Mouse (Mus musculus) midbrain, embryonic 12.5 days (tissue): ENCODE results near the gene Pofut1. TPM values are rescaled to one million over a fixed set of nuclear protein-coding genes. Genes with fewer than 3 reads are reported as not detected.

Source experiments
- ATAC-seq: fragments of 200-750 bp; cut with Nextera tagmentation; 2 replicates; pipeline ENCODE4 v1.8.0; 2017; ENCODE audit warnings: low read depth, moderate TSS enrichment, moderate library complexity; ENCODE audit not compliant: low FRiP score
- H3K27ac ChIP-seq: fragments of 300-500 bp; sonication (generic); replicated peaks from 2 replicates; pipeline ENCODE4 v1.5.1; 2016; ENCODE audit warnings: mild to moderate bottlenecking
- H3K27me3 ChIP-seq: fragments of 300-500 bp; sonication (generic); 2 replicates; pipeline ENCODE4 v1.6.1; 2016; ENCODE audit warnings: mild to moderate bottlenecking
- H3K36me3 ChIP-seq: fragments of 300-500 bp; sonication (generic); 2 replicates; pipeline ENCODE4 v1.6.1; 2016
- H3K4me1 ChIP-seq: fragments of 300-500 bp; sonication (generic); 2 replicates; pipeline ENCODE4 v1.6.1; 2016
- H3K4me2 ChIP-seq: fragments of 300-500 bp; sonication (generic); replicated peaks from 2 replicates; pipeline ENCODE4 v1.6.1; 2016; ENCODE audit warnings: mild to moderate bottlenecking, moderate library complexity
- H3K4me3 ChIP-seq: fragments of 300-500 bp; sonication (generic); 2 replicates; pipeline ENCODE4 v1.5.1; 2016; ENCODE audit warnings: mild to moderate bottlenecking
- H3K9ac ChIP-seq: fragments of 300-500 bp; sonication (generic); replicated peaks from 2 replicates; pipeline ENCODE4 v1.6.1; 2016; ENCODE audit warnings: mild to moderate bottlenecking, moderate library complexity
- H3K9me3 ChIP-seq: fragments of 300-500 bp; sonication (generic); 2 replicates; pipeline ENCODE4 v1.6.1; 2016; ENCODE audit warnings: mild to moderate bottlenecking
- WGBS: fragments of 180-500 bp; shearing (Covaris S2); methylation state at CpG from one replicate; pipeline ENCODE4 v1.1.7; 2016; 5-methylcytosine and 5-hydroxymethylcytosine counted together
- polyA plus RNA-seq: library from polyadenylated mRNA; unstranded; fragments of >200 nt; fragmentation: Nextera tagmentation; extraction: Ambion mirVana; gene quantifications from 2 replicates; pipeline ENCODE4 v1.2.1, GENCODE M21; 2016

Pofut1 gene
- polyA plus RNA-seq, 1 experiment from 2014 or later, result 6.2 TPM

DNA sequence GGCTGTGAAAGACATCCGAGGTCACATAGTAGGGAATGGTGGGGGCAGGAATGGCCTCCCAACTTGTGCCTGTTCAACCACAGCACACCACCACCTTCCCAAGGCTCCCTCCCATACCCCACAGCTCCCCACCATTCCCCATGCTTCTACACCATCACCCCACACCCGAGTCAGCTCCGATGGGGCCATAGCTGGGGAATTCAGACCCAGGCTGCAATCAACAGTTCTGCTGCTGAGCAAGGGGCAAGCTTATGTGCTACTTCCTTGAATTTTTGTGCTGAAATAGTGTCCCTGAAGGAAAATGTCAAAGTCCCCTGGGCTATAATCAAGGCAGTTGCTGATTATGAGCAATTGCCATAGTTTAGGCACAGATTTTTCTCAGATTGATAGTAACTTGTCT, 22.8 kb upstream of the Pofut1 start:
- Histone ChIP-seq H3K9me3 (no peaks in the 10 kb centered on the region), H3K4me3 (no peak overlapping the region), H3K27me3 (no peaks in the 10 kb centered on the region), H3K36me3 (no peaks in the 10 kb centered on the region), H3K27ac (no peak overlapping the region; the same call in 1 of the 2 replicates), H3K4me2 (no peak overlapping the region), H3K4me1 (no peaks in the 10 kb centered on the region), H3K9ac (no peak overlapping the region)
- WGBS, result 84% methylated on average over 3 of the region's 3 CpGs
- no peak for ATAC-seq

DNA sequence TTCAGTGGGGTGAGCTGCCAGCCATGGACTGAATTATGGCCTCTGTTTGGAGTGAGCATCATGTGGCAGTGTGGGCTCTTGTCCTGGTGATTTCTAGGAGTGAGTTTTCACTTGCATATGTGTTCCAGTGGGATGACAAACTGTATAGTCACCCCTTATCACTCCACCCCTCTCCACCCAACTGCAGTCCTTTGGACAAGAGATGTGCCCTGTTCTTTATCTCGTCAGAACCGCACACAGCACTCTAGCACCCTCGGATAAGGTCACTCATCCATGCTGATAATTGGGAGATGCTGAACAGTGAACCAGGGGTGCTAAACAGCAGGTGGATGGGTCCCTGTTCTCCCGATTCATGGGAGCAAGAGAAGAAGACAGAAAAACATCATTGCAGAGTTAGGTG, 19.7 kb upstream of the Pofut1 start:
- H3K9ac ChIP-seq, result no peak overlapping the region
- no peak for ATAC-seq
- H3K27me3 ChIP-seq, result no peaks in the 10 kb centered on the region
- no peaks in the 10 kb centered on the region for H3K9me3 ChIP-seq
- H3K27ac ChIP-seq, result no peak overlapping the region
- 86% methylated on average over 4 of the region's 4 CpGs for WGBS
- H3K4me3 ChIP-seq, result no peak overlapping the region
- no peak overlapping the region for H3K4me2 ChIP-seq
- H3K4me1 ChIP-seq, result peaks cover 12% of the 10 kb centered on the region
- H3K36me3 ChIP-seq, result no peaks in the 10 kb centered on the region

DNA sequence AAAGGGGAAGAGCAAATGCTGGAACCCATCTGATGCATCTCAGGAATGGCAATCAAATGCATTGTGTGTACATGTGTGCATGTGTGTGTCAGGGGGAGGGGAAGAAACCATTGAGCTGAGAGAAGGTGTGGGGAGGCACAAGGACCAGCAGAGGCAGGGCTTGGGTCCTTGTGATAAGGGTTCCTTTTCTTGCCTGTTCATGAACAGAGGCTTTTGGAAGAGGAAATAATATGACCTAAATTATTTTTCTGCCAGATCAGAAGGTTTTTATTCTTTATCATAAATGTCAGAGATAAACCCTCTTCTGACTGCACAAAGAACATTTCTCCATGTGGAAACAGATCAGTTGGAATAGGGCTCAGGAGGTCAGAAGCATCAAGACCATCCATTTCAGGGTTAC, 19.2 kb upstream of the Pofut1 start:
- Histone ChIP-seq H3K4me2 (no peak overlapping the region), H3K27ac (no peak overlapping the region), H3K4me3 (no peak overlapping the region), H3K36me3 (no peaks in the 10 kb centered on the region), H3K4me1 (peaks cover 12% of the 10 kb centered on the region), H3K9ac (no peak overlapping the region), H3K27me3 (no peaks in the 10 kb centered on the region), H3K9me3 (no peaks in the 10 kb centered on the region)
- no peak for ATAC-seq

DNA sequence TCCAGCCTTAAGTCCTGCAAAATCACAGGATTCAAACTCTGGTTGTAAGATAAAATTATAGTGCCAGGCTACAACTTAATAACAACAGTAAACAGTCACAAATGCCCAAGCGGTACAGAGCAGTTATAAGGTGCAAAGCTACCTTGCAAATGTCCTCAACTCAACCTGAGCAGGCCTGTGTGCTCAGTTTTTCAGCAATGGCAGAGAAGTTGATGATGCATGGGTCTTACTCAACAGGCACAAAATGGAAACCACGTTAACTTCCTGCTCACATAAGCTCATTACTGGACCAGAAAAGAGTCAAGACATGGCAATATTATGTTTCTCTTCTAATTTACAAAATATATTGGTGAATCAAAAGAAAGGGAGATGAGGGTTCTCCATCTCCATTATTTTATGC, 18.8 kb upstream of the Pofut1 start:
- Histone ChIP-seq H3K4me1 (peaks cover 12% of the 10 kb centered on the region), H3K27me3 (no peaks in the 10 kb centered on the region), H3K9ac (no peak overlapping the region), H3K27ac (no peak overlapping the region), H3K4me3 (no peak overlapping the region), H3K4me2 (no peak overlapping the region), H3K36me3 (no peaks in the 10 kb centered on the region), H3K9me3 (no peaks in the 10 kb centered on the region)
- ATAC-seq, result no peak
- WGBS, result 95% methylated on average over 2 of the region's 2 CpGs

DNA sequence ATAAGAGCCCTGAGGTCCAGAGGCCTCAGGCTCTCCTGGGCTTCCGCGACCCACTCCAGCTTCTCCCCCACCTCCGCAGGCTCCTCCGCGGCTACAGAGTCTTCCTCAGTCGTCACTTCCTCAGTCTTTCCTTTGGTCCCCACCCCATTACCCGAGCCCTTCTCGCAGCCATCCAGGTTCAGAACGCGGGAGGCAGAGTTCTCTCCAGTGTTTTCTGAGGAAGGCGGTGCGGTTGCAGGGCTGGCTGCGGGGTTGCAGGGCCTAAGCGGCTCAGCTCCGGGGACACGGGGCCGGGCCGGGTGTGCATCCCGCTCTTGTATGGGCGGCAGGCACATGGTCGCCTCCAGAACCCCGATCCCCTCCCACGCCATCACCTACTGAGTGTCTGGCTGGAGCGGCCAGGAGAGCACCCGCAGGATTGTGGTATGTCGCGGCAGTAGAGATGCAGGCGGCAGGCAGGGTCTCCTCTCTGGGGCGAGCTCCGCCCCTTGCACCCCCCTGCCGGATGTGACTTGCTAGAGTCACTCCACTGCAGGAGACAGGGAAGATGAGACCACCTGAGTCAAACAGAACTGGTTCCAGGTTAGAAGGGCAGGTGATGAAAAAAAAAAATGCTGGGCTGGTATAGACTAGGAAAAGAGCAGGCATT, 16.3 kb upstream of the Pofut1 start, which contains the start of gene Tspyl3:
Gene Tspyl3 (minus strand): TSS at position 496 of the 649 bp plus-strand sequence.
- WGBS, result 2% methylated on average over 31 of the region's 31 CpGs
- Histone ChIP-seq H3K36me3 (peaks cover 22% of the 10 kb centered on the region), H3K4me1 (peaks cover 12% of the 10 kb centered on the region), H3K27ac (peak within 1 kb of the TSS; percentile 77), H3K9ac (peak within 1 kb of the TSS; percentile 75), H3K4me2 (peak within 1 kb of the TSS; percentile 73), H3K4me3 (peak within 1 kb of the TSS; percentile 53), H3K27me3 (no peaks in the 10 kb centered on the region), H3K9me3 (no peaks in the 10 kb centered on the region)
- ATAC-seq, result peak; percentile 78

DNA sequence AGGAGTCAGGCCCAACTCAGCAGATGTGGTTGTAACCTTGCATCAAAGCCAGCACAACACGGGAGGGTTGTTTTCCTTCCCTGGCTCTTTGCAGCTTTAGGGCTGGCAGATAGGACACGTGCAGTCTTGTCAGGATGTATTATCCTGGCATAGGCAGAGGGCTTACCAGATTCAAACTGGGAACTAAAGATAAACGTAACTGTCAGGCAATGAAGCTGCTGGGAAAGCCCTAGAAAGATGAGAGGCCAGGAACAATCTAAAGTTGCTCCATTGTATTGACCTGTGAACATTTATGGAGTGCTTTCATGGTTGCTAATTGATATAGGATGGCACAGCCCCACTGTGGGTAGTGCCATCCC, 15.8 kb upstream of the Pofut1 start:
- Histone ChIP-seq H3K27me3 (no peaks in the 10 kb centered on the region), H3K4me1 (peaks cover 12% of the 10 kb centered on the region), H3K9ac (peak overlapping the region; percentile 75), H3K4me2 (peak overlapping the region; percentile 73), H3K4me3 (peak overlapping the region; percentile 53), H3K36me3 (peaks cover 27% of the 10 kb centered on the region), H3K27ac (no peak overlapping the region), H3K9me3 (no peaks in the 10 kb centered on the region)
- ATAC-seq, result no peak; the same call in 1 of the 2 replicates
- 10% methylated on average over 3 of the region's 3 CpGs for WGBS

DNA sequence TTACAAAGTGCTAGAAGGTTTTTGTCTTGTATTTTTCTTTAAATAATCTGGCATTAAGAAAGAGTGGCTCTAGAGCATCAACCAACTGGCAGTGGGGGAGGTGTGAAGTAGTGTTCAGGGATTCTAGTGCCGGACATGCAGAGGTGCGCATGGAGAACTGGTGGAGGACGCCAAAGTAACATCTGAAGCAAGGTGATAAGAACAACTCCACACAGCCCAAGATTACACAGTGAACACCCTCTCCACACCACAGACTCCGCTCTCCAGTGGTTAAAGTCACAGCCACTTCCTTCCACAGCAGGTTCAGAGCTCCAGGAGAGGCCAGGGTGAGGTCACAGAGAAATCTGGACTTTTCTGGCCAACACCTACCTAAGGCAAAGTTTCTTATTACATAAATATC, 13.4 kb upstream of the Pofut1 start:
- Histone ChIP-seq H3K27ac (no peak overlapping the region), H3K9ac (no peak overlapping the region), H3K4me1 (peaks cover 12% of the 10 kb centered on the region), H3K9me3 (no peaks in the 10 kb centered on the region), H3K4me3 (no peak overlapping the region), H3K36me3 (peaks cover 49% of the 10 kb centered on the region), H3K4me2 (no peak overlapping the region), H3K27me3 (no peaks in the 10 kb centered on the region)
- WGBS, result 93% methylated on average over 4 of the region's 4 CpGs
- ATAC-seq, result no peak

DNA sequence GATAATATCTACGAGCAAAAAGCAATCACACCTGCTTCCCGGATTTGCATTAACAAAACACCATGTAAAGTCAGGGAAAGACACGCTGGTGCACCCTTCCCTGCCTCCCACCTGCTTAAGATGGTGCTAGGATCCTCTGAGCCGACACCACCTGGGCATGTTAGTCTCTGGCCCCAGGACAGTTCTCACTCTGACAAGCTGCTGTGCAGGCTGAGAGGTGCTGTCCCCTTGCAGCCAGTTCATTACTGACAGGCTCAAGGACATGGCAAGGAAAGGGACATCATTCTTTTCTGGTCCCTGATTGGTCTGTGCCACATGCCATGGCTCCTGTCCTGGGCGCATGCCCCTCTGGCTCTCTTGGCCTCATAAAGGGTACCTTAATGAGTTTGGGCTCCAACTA, 12.8 kb upstream of the Pofut1 start:
- no peaks in the 10 kb centered on the region for H3K9me3 ChIP-seq
- WGBS, result 85% methylated on average over 5 of the region's 5 CpGs
- peaks cover 55% of the 10 kb centered on the region for H3K36me3 ChIP-seq
- no peak overlapping the region for H3K9ac ChIP-seq
- H3K4me1 ChIP-seq, result peaks cover 12% of the 10 kb centered on the region
- H3K27ac ChIP-seq, result no peak overlapping the region
- no peak overlapping the region for H3K4me3 ChIP-seq
- H3K4me2 ChIP-seq, result no peak overlapping the region
- no peak for ATAC-seq
- no peaks in the 10 kb centered on the region for H3K27me3 ChIP-seq

DNA sequence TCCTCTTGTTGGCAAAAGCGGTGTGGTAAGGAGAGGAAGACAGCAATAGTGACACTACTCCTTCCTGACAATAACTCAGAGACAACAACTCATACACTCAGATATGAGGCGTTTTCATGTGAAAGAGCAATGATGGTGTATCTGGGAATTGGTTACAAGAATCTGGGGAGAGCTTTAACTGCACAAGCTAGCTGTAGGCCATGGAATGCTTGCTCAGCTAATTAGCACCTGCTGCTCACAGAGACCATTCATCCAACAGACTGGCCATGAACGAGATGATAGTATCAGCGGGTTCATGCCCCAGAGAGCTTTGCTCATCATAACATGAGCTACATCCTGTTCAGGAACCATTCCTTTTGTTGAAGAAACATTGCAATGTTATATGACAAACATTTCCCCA, 4.1 kb upstream of the Pofut1 start:
- Histone ChIP-seq H3K36me3 (peaks cover 36% of the 10 kb centered on the region), H3K4me2 (no peak overlapping the region), H3K27me3 (no peaks in the 10 kb centered on the region), H3K4me3 (no peak overlapping the region), H3K27ac (no peak overlapping the region), H3K9ac (no peak overlapping the region), H3K4me1 (peaks cover 32% of the 10 kb centered on the region), H3K9me3 (no peaks in the 10 kb centered on the region)
- WGBS, result 74% methylated on average over 4 of the region's 4 CpGs
- no peak for ATAC-seq

DNA sequence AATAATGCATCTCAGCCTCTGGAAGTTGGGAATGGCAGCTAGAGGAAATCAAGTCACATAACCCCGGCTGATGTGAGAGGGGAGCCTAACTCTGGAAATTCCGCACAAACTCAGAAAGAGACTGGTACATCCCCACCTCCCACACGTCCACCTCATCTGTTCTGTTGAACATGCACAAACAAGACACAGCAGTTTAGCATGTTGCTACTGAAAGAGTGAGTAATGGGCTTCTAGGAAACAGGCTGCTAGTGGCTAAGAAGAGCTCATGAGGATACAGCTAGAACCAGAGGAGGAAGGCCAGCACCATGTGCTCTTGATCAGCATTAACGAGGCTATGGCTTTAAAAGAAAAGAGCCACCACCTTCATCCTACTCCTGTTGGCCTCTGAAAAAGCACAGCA, 3.4 kb upstream of the Pofut1 start:
- Histone ChIP-seq H3K4me1 (peaks cover 37% of the 10 kb centered on the region), H3K27ac (no peak overlapping the region), H3K4me2 (peak overlapping the region; percentile 9; the same call in 1 of the 2 replicates), H3K27me3 (no peaks in the 10 kb centered on the region), H3K9ac (no peak overlapping the region; the same call in 1 of the 2 replicates), H3K4me3 (no peak overlapping the region), H3K9me3 (no peaks in the 10 kb centered on the region), H3K36me3 (peaks cover 31% of the 10 kb centered on the region)
- 80% methylated on average over 4 of the region's 4 CpGs for WGBS
- no peak for ATAC-seq

DNA sequence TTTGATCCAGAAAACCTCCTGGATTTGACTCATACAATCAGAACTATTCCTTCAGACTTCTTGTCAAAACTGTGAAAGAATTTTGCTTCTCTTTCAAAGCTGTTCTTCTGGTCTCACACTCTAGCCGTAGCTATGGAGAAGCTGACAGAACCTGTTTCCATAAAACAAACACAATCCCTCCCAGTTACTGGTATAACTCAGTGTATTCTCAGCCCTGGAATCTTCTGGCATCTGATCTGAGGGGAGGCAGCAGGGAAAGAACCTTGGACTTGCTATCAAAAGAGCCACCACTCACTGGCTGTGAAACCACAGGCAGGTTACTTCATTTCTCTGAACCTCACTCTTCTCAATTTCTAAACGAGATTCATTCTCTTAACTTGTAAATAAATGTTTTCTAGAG, 2.9 kb upstream of the Pofut1 start:
- Histone ChIP-seq H3K4me3 (no peak overlapping the region), H3K27me3 (no peaks in the 10 kb centered on the region), H3K27ac (no peak overlapping the region), H3K4me1 (peaks cover 37% of the 10 kb centered on the region), H3K4me2 (peak overlapping the region; percentile 98; the same call in 1 of the 2 replicates), H3K36me3 (peaks cover 26% of the 10 kb centered on the region), H3K9me3 (no peaks in the 10 kb centered on the region), H3K9ac (peak overlapping the region; percentile 99; the same call in 1 of the 2 replicates)
- ATAC-seq, result no peak
- WGBS, result 59% methylated on average over 2 of the region's 2 CpGs

DNA sequence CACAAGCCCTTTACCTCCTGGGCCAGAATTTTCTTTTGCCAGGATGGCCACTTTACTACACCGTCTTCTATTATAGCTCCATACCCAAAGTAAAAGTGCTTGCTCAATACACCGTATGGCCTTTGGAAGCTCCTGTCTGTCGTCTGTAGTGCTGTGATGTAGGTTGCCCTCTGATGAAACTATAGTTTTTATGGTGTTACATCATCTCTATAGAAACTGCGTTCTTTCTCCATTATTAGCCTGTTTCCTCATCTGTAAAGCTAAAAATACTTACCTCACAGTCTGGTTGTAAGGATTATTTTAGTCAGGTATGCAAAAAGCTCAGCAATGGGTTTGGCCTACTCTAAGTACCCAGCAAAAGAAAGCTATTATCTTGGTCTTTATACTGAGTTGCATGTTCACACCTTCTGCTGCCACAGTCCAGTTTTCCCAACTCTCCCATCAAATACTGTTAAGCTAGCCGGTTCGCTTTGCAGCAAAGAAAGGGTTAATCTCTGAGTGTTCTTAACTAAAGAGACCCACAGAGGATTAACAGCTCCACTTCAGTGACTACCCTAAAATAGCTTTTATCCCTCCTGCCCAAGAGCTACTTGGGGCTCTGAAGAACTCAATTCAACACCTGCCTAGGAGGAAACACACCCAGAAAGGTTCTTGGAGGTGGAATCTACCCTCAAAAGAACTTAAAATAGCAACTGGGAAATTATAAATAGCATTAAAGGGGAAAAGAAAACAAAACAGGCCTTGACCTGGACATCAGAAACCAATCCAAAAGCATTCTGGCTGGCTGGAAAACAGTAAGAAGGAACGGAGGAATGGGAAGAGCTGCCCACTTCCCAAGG, 2.1 kb upstream of the Pofut1 start:
- H3K27me3 ChIP-seq, result no peaks in the 10 kb centered on the region
- H3K9ac ChIP-seq, result peak overlapping the region; percentile 99
- H3K4me1 ChIP-seq, result peaks cover 37% of the 10 kb centered on the region
- 37% methylated on average over 7 of the region's 7 CpGs for WGBS
- ATAC-seq, result no peak
- peaks cover 19% of the 10 kb centered on the region for H3K36me3 ChIP-seq
- H3K9me3 ChIP-seq, result no peaks in the 10 kb centered on the region
- H3K4me3 ChIP-seq, result peak overlapping the region; percentile 99
- H3K4me2 ChIP-seq, result peak overlapping the region; percentile 98
- H3K27ac ChIP-seq, result peak overlapping the region; percentile 89
